Mouse (Mus musculus) Muller cell, postnatal 12 days (primary cell): ENCODE results near the gene Itgb4.

ENCODE experiments used
- DNase-seq: peaks from one replicate; pipeline ENCODE4 v3.0.0-alpha.2; 2015; ENCODE audit errors: inconsistent ontology term

The Itgb4 gene

DNA sequence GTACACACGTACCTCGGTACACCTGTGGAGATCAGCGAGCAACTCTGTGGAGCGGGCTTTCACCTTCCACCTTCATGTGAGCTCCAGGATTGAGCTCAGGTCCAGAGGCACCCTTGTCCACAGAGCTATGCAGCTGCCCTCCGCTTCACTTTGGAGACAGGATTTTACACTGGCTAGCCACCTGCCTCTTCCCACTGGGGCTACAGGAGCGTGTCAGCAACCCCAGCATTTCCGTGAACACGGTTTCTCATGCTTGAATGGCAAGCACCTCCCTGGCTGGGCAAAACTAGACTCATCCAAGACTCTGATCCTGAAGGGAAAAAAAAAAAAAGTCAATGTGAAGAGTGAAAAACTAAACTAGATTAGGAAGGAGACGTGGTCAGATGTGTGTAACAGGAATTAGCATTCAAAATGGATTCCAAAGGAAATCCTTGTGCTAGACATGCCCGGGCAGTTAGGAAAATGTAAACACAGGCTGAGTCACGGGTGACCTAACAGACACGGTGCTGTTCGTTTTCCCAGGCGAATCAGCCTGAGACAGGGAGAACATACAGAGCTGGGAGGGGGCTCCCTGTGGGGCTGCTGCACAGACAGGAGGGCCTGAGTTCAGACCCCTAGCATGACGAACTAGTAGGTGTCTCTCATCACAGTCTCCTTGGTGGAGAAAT, 4.4 kb upstream of the Itgb4 start:
- no peak for DNase-seq

DNA sequence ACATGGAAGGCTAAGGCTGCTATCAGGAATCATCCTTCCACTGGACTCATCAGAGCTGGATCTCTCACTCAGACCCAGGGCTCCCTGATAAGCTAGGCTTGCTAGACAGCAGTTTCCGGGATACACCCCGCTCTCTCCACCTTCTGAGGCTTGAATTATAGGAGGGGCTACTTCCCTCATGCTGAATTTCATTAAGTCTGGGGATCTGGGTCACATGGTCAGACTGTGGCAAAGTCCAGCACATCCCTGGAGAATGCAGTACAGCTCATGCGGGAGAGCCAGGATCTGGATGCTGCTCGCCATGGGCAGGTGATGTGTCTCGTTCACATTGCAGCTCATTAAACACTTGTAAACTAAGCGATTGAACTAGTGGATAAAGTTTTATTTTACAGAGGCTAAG, 3.5 kb upstream of the Itgb4 start:
- DNase-seq, result peak; percentile 51

DNA sequence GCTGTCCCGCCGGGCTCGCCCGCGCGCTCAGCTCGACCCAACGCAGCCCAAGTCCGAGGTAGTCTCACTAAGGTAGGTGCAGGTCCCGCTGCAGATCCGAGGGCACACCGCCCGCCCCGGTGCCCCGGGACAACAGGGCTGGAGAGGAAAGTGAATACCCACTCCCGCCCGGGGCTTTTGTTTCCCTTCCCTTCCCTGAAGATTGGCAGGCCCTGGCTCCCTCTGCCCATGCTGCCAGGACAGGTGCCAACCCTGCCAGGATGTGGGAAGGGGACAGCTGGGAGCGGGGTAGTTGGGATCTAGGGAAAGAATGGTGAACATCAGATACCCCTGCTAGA, 543 bp downstream of the Itgb4 start:
- DNase-seq, result no peak

DNA sequence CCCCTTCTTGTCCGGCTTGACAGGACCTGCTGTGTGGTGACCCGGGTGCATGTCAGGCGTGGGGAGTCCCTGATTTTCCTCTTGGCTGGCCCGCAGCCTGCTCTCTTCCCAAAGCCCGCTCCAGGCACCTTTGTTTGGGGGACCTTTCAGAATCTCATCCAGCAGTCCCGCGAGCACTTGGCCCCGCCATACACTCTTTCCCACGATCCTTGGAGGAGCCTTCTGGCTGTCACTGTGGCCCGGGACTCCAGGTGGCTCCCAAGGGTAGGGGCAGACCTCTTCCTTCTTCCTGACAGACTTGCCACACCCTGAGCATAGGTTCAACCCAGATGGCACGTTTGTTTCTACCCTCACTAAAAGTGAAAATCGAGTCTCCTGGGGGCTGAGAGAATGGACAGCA, 1.0 kb downstream of the Itgb4 start:
- no peak for DNase-seq

DNA sequence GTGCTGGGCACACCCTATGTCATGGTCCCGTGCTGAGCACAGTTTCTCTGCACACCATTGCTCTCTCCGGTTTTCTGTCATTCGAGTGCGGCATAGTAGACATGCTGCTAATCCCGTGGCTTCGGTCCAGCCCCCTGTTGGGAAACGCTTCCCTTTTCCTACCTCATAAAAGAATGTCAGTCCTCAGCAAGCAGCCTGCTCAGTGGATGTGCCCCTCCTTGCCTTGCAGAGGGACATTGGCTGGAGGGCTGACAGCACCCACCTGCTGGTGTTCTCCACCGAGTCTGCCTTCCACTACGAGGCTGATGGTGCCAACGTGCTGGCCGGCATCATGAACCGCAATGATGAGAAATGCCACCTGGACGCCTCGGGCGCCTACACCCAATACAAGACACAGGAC, 8.0 kb downstream of the Itgb4 start:
- DNase-seq, result no peak

DNA sequence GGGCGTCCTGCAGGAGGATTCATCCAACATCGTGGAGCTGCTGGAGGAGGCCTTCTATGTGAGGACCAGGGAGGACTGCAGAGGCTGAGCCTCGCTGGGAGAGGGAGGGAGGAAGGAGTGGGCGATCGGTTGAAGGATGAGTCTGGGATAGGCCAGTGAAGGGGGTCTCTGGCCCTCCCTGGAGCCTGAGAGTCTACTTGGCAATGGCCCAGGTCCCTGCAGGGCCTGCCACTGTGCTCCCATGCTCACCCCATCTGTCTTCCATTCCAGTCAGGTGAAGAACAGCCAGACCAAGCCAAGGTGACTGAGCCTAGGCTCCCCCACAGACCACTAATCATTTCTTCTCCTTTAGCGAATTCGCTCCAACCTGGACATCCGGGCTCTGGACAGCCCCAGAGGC, 8.8 kb downstream of the Itgb4 start:
- DNase-seq, result no peak

DNA sequence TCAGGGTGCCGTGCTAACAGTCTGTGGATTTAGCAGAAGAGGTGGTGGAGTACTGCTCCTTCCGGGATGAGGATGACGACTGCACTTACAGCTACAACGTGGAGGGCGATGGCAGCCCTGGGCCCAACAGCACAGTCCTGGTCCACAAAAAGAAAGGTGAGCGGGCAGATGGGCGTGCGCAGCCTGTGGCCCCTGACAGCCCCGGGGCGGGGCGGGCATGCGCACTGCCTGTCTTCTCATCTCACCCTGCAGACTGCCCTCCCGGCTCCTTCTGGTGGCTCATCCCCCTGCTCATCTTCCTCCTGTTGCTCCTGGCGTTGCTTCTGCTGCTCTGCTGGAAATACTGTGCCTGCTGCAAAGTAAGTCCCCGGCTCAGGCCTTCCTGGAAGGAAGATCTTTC, 15.2 kb downstream of the Itgb4 start:
- no peak for DNase-seq

DNA sequence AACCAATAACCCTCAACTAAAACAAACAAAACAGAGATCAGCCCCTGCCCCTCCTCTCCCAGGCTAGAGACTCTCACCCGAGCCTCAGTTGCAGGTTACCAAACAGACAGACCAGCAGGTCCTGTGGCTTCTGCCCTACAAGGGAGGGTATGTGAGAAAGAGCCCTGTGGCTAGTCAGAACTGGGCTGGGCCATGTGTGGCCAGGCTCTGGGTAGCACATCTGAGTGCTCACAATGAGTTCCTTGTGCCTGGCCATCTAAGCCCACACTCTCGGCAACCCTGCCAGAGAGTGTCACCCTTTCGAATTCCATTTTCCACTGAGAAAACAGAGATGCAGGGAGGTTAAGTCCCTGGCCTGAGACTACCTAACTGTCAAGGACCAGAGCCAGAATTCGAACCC, 17.6 kb downstream of the Itgb4 start:
- DNase-seq, result peak; percentile 54

DNA sequence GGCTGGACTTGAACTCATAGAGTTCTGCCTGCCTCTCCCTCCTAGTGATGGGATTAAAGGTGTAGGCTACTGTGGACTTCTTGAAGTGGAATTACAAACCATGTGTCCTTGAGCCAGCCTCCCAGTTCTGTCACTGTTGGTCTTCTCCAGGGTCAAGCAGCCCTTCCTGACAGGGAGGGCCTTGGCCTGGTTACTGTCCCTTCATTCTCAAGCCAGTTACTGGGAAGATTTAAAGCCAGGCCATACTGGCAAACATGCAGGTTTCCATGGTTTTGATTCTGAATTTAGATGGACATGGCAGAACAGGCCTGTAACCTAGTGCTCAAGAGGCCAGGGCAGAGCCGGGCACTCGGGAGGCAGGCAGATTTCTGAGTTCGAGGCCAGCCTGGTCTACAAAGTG, 20.7 kb downstream of the Itgb4 start:
- no peak for DNase-seq

DNA sequence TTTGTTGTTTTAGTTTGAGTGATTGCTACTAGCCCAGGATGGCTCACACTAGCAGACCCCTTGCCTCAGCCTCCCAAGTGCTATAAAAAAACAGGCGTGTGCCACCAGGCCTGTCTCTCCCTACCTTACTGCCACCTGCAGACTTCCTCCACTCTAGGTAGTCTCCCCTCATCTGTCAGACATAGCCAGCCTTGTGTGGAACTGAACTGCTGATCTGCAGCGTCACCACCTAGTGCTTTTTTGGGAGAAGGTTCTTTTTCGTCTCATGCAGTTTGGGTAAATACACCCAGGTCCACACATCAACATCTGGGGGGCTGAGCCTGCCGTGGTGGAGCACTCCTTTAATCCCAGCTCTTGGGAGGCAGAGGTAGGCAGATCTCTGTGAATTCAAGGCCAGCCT, 22.5 kb downstream of the Itgb4 start:
- no peak for DNase-seq

DNA sequence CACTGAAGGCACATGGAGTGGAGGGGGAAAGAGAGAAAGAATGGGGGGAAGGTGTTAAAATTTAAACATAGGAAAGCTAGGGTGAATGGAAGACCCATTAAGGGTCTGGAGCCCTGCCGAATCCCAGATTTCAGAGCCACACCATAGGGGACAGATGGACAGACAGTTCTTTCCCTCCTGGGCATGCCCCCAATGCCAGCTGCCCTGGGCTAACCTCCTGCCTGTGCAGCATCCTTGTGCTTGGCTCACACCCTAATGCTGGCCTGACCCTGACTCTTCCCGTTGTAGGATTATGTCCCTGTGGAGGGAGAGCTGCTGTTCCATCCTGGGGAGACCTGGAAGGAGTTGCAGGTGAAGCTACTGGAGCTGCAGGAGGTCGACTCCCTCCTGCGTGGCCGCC, 23.2 kb downstream of the Itgb4 start:
- DNase-seq, result no peak

DNA sequence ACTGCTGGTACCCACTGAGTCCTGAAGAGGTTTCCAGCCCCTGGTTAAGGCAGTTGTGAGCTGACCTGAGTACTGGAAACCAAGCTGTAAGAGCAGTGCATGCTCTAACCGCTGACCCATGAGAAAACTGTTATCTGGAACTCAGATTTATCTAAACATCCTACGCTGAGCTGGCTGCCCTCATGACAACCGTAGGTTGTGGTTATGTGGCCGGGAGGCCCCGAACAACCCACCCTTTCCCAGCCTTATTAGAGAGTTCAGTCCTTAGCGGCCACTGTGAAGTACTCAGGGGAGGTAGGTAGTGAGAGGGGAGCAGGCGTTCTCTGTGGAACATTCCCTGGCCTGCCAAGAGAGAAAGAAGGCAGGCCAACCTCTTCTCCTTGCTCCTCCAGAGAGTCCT, 24.5 kb downstream of the Itgb4 start:
- no peak for DNase-seq

DNA sequence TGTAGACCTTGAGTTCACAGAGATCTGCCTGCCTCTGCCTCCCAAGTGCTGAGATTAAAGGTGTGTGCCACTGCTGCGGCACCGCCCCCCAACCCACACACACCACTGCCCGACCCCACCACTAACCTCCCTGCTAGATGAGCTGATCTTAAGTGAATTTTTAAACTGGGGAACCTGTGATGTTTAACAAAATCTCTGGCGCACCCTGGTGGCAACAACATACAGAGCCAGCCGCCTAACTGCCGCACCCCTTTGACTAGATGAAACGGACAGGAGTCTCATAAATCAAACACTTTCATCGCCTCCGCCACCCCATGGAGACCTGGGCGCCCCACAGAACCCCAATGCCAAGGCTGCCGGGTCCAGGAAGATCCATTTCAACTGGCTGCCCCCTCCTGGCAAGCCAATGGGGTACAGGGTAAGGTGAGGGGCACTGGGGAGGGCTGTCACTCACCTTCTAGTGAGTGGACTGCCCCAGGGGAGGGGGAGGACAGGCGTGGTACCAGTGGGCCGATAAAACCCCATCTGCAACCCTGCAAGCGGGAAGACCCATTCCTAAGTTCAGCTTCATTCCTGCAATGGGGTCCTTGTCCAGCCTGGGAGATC, 25.1 kb downstream of the Itgb4 start:
- peak; percentile 55 for DNase-seq

DNA sequence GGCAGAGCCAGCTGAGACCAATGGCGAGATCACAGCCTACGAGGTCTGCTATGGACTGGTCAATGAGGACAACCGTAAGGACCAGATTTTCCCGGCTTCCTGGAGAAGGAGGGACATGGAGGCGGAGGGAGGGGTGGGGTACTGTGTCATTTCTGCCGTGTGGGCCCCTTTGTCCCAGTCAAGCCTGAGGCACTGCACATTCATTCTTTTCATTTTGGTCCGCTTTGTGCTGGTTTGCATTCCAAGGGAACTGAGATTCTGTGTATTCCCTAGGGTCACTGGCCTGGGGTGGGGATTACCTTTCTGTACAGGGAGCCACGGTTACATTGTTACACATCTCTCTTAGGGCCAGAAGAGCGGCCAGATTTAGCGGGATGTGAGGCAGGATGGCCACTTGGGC, 26.1 kb downstream of the Itgb4 start:
- peak; percentile 54 for DNase-seq

DNA sequence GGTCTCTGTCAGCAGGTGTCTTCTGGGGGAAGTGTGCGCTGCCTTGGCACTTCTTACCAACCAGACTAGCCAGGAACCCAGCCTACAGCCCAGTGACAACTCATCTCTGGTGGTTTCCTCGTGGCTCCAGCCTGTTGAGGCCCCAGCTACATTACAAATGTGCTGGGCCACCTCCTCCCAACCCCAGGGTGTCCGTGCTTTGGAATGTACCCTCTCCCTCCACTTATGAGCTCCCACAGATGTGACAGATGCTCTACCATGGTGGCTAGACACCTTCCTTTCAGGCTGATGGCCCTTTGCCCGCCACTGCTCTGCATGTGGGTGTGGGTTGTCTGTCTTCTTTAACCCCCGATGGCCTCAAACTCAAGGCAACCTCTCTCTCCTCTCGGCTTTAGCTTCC, 27.2 kb downstream of the Itgb4 start:
- no peak for DNase-seq

DNA sequence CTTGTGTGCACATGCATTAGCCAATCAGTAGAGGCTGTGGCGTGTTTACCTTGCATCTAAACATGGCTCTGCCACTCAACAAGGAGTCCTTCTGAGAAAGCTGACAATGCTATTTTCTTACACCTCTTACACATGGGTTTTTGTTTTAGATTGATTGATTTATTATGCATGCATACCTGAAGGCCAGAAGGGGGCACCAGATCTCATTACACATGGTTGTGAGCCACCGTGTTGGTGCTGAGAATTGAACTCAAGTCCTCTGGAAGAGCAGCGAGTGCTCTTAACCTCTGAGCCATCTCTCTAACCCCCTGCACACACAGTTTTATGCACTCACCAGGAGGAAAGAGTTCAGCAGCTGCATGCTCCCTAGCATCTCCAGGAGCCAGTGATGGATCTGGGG, 28.4 kb downstream of the Itgb4 start:
- DNase-seq, result no peak

DNA sequence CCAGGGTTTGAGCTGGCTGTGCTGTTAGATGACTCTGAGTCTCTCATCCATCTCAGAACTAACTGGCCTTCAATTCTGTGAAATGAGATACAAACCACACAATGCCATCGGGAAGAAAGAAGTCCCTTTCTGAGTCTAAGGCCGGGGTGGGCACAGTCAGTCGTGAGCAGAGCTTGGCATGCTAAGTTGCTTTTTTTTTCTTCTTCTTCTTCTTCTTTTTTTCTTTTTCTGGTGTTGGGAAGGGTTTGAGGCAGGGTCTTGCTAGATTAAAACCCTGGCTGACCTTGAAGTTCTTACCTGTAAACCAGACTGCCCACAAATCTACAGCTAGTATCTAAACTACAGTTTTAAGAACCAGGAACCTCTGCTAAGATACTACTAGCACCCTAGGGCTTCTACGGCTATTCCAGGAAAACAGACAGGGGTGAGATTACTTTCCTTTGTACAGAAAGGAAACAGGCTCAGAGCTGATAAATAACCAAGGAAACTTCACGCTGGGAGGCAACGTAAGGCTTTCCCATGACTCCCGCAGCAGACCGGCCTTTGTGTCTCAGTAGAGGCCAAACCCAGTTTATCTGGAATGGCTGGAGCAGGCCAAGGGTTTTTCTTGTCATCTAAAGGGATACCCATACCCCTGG, 29.8 kb downstream of the Itgb4 start:
- DNase-seq, result no peak

DNA sequence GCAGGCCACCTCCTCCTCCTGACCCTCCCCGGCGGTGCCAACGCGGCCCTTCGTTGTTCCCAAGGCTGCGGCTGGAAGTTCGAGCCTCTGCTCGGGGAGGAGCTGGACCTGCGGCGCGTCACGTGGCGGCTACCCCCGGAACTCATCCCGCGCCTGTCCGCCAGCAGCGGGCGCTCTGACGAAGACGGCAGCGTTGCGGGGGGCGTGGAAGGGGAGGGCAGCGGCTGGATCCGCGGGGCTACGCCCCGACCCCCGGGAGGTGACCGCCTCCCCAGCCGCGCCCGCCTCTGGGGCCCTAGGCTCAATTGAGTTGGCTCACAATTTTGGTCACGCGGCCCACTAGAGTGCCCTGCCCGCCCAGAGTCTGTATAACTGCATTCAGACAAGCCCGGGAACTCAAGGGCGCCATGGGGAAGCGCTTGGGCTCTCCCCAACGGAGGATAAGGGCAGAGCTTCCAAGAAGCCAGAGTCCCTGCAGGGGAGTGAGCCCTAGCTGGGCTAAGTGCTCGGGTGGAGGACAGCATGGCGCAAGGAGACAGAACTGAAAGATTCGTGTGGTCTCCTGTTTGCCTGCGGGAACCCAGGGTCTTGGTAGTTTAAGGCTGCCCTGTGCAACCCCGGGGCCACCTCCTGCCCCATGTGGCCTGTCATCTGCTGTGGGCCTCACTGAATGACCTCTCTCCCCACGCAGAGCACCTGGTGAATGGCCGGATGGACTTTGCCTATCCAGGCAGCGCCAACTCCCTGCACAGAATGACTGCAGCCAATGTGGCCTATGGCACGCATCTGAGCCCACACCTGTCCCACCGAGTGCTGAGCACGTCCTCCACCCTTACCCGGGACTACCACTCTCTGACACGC, 30.6 kb downstream of the Itgb4 start:
- DNase-seq, result peak; percentile 82

DNA sequence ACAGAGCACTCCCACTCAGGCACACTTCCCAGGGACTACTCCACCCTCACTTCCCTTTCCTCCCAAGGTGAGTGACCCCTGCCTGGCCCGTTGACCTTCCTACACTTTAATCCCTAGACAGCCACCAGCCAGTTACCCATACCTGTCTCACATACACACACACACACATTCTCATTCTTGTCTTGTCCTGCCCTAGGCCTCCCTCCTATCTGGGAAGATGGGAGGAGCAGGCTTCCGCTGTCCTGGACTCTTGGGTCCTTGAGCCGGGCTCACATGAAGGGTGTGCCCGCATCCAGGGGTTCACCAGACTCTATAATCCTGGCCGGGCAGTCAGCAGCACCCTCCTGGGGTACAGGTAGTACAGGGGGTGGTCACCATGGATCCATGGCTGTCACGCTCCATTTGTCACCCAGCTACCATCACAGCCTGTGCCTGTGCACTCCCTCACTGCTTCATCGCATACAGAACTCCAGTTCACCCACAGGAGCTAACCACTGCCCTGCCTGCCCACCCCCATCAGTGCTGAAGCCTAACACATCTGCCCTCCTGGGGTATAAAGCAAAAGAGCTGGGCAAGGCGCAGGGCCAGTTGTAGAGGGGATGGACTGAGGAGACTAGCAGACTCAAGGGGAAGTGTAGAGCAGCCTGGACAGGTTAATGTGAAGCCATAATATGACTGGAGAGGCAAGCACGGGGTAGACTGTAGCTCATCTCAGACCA, 31.4 kb downstream of the Itgb4 start:
- DNase-seq, result no peak

DNA sequence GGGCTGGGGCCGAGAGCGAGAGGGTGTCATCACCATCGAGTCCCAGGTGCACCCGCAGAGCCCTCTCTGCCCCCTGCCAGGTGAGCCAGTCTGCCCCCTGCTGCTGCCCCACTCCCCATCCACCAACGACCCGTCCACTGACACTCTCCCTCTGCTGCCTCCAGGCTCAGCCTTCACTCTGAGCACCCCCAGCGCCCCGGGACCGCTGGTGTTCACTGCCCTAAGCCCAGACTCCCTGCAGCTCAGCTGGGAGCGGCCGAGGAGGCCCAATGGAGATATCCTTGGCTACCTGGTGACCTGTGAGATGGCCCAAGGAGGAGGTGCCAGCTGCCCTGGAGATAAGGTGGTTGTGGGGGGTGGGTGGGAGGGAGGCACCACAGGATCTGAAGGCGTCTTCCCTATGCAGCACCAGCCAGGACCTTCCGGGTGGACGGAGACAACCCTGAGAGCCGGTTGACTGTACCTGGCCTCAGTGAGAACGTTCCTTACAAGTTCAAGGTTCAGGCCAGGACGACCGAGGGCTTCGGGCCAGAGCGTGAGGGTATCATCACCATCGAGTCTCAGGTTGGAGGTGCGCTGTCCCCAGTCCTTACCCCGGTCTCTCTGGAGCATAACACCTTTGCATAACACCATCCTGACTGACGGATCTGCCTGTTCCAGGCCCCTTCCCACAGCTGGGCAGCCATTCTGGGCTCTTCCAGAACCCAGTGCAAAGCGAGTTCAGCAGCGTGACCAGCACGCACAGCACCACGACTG, 32.8 kb downstream of the Itgb4 start:
- DNase-seq, result no peak

DNA sequence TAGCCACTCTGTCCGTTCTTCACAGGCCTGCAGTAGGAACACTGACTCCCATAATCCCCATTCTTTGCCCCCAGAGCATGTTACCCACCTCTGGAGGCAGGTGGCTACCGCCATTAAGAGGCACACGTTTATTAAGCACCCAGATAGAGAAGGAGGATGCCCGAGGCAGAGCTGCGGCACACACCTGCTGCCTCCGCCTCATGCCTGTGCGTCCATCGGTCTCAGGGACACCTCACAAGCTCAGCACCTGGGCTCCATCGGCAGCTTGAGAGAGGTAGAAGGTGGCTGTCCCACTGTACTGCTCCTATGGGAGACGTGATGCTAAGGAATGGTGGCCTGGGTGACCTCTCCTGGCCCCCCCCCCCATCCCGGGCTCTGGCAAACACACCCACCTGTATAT, 33.9 kb downstream of the Itgb4 start:
- DNase-seq, result no peak
